Mouse (Mus musculus): ENCODE data around the gene Efna3. TPM values are rescaled to one million over a fixed set of nuclear protein-coding genes. Genes with fewer than 3 reads are reported as not detected.

Gene Efna3
- polyA plus RNA-seq, 1 experiment from 2014 or later = 17.6 TPM

- Histone ChIP-seq H3K9me3 (no peaks in the 10 kb centered on the region), H3K4me2 (peak overlapping the region; percentile 57), H3K4me1 (replicated peaks) (peaks cover 11% of the 10 kb centered on the region), H3K9ac (replicated peaks) (peak overlapping the region; percentile 53), H3K27ac (peak overlapping the region; percentile 17; the same call in 1 of the 2 replicates), H3K27me3 (no peaks in the 10 kb centered on the region), H3K36me3 (no peaks in the 10 kb centered on the region), H3K4me3 (replicated peaks) (peak overlapping the region; percentile 26)
- no peak for ATAC-seq (ENCODE audit: insufficient number of reproducible peaks, insufficient read depth, low FRiP score, low TSS enrichment, low read depth)
- 2% methylated on average over 14 of the region's 14 CpGs for WGBS
Observed at GRCm38 (mm10) chr3:89299499-89299898, 23.3 kb downstream of the Efna3 start.

DNA sequence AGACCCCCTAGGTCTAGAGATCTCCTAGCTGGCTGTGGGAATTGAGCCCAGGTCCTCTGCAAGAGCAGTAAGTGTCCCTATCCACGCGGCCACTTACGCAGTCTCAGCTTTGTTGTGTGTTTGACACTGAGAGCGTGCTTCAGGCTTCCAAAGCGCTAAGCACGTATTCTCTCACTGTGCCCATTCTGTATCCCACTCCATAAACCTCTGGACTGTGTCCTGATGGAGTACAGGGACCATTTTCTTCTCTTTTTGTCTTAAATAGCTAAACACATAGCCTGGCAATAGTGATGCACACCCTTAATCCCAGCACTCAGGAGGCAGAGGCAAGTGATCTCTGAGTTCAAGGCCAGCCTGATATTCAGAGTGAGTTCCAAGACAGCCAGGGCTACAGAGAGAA, 23.9 kb downstream of the Efna3 start:
- WGBS = 83% methylated on average over 6 of the region's 6 CpGs
- Histone ChIP-seq H3K27me3 (no peaks in the 10 kb centered on the region), H3K27ac (no peak overlapping the region), H3K9ac (replicated peaks) (no peak overlapping the region), H3K9me3 (no peaks in the 10 kb centered on the region), H3K4me3 (replicated peaks) (no peak overlapping the region), H3K36me3 (no peaks in the 10 kb centered on the region), H3K4me1 (replicated peaks) (peaks cover 11% of the 10 kb centered on the region), H3K4me2 (peak overlapping the region; percentile 57; the same call in 1 of the 2 replicates)
- no peak for ATAC-seq (ENCODE audit: insufficient number of reproducible peaks, insufficient read depth, low FRiP score, low TSS enrichment, low read depth)

DNA sequence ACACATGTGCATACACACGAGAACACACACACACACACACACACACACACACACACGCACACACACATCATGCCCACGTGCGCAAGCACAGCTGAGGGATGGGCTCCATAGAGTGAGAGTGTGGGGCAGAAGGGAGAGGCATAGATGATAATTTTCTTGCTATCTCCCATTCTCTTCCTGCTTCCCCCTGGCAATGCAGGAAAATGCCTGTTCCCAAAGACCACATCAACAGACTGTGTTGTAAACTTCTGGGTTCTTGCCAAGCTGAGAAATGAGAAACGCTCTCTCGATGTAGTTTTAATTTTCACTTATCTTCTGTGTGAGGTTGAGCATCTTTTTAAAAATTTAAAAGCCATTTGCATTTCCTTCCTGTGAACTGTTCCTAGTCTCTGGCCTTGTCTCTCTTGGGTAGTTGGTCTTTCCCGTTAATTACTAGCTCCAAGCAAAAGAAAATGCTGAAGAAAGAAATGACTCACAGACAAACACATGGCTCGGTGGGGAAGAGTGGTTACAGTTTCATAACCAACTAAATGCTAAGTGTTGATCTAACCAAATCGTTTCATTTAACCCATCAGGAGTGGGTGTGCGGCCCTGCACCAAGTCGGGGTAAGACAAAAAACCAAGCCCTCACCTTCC, 25.9 kb downstream of the Efna3 start:
- H3K4me2 ChIP-seq = no peak overlapping the region
- no peaks in the 10 kb centered on the region for H3K27me3 ChIP-seq
- H3K36me3 ChIP-seq = no peaks in the 10 kb centered on the region
- ATAC-seq (ENCODE audit: insufficient number of reproducible peaks, insufficient read depth, low FRiP score, low TSS enrichment, low read depth) = no peak
- H3K4me3 ChIP-seq (replicated peaks) = no peak overlapping the region
- H3K27ac ChIP-seq = peak overlapping the region; percentile 56; the same call in 1 of the 2 replicates
- H3K9ac ChIP-seq (replicated peaks) = no peak overlapping the region
- 78% methylated on average over 11 of the region's 11 CpGs for WGBS
- H3K4me1 ChIP-seq (replicated peaks) = peaks cover 17% of the 10 kb centered on the region
- H3K9me3 ChIP-seq = no peaks in the 10 kb centered on the region

- WGBS = 79% methylated on average over 8 of the region's 8 CpGs
- Histone ChIP-seq H3K9ac (replicated peaks) (no peak overlapping the region), H3K4me2 (no peak overlapping the region), H3K27ac (no peak overlapping the region), H3K9me3 (no peaks in the 10 kb centered on the region), H3K27me3 (no peaks in the 10 kb centered on the region), H3K36me3 (no peaks in the 10 kb centered on the region), H3K4me1 (replicated peaks) (peaks cover 28% of the 10 kb centered on the region), H3K4me3 (replicated peaks) (no peak overlapping the region)
- ATAC-seq (ENCODE audit: insufficient number of reproducible peaks, insufficient read depth, low FRiP score, low TSS enrichment, low read depth) = no peak
Observed at GRCm38 (mm10) chr3:89295685-89296230, 27.0 kb downstream of the Efna3 start.

DNA sequence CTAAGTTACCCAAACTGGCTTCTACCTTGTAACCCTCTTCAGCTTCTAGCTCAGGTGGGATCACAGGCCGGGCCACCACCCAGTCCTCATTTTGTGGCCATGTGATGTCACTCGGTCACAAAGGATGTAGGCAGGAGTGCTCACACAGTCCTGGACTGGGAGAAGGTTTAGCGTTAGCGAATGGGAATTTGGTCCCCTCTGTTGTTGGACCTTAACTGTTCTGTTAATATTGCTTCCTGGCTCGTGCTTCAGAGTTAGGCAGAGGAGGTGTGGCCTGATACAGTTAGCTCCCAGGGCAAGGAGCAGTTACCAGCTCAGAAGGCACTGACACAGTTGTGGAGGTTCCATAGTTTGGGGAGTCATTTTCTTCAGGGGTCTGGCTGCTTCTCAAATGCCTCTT, 28.6 kb downstream of the Efna3 start:
- ATAC-seq (ENCODE audit: insufficient number of reproducible peaks, insufficient read depth, low FRiP score, low TSS enrichment, low read depth) = no peak

DNA sequence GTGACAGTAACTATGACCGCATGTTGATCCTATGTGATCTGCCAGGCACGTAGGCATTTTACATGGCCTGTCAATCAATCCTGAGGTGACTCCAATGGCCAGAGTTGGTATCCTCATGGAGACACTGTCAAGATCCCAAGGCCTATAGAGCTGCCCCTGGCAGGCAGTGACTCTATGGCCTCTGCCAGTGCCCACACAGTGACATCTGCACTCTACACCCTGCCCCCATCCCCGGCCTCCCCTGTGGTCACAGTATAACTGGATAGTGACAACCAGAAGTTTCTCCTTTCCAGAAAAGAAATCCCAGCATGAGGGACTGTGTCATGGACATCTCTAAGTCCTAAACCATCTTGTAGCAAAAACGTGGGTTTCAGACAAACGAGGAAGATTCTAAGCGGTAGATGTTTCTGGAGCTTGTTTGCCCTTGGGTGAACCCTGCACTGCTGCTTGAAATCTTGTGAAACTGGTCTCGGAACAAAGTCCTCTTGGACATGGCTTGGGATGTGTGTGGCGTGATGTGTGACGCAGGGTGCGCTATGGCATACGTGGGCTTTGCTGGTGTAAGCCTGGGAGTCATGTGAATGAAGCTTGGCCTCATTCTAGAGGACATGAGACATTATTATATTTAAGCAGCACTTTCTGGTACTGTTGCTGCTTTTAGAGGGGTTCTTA, 29.4 kb downstream of the Efna3 start:
- no peak overlapping the region for H3K27ac ChIP-seq
- no peak overlapping the region for H3K4me2 ChIP-seq
- H3K27me3 ChIP-seq = no peaks in the 10 kb centered on the region; the same call in 1 of the 2 replicates
- H3K9me3 ChIP-seq = no peaks in the 10 kb centered on the region
- no peak overlapping the region for H3K4me3 ChIP-seq (replicated peaks)
- no peak for ATAC-seq (ENCODE audit: insufficient number of reproducible peaks, insufficient read depth, low FRiP score, low TSS enrichment, low read depth)
- no peaks in the 10 kb centered on the region for H3K36me3 ChIP-seq
- no peak overlapping the region for H3K9ac ChIP-seq (replicated peaks)
- 93% methylated on average over 11 of the region's 11 CpGs for WGBS
- H3K4me1 ChIP-seq (replicated peaks) = peaks cover 31% of the 10 kb centered on the region

More for the DNA sequence above, 28.6 kb downstream of the Efna3 start:
- Histone ChIP-seq H3K4me3 (replicated peaks) (no peak overlapping the region), H3K9me3 (no peaks in the 10 kb centered on the region), H3K4me2 (no peak overlapping the region), H3K27ac (no peak overlapping the region), H3K9ac (replicated peaks) (no peak overlapping the region), H3K27me3 (no peaks in the 10 kb centered on the region), H3K36me3 (no peaks in the 10 kb centered on the region), H3K4me1 (replicated peaks) (peaks cover 23% of the 10 kb centered on the region)
- 74% methylated on average over 5 of the region's 5 CpGs for WGBS

DNA sequence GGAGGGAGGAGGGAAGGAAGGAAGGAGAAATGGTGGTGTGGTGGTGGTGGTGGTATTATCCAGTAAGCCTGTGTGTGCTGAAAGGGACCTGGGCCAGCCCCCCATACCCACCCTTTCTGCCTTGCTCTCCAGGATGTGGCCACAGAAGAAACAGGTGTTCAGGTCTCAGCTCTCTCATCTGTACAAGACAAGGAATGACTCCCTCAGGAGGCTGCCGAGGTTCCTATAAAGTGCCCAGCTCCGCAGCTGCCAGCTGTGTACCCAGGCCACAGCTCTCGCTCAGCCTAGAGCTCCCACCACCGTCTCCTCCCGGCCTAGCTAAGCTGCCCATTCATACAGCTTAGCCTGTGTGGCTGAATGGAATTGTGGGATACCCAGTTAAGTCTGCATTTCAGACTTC, 30.5 kb downstream of the Efna3 start:
- WGBS = 66% methylated on average over 5 of the region's 5 CpGs
- H3K9me3 ChIP-seq = no peaks in the 10 kb centered on the region
- 0 out of 2 replicates have a peak overlapping the region, but pooled peaks have one; percentile 25 for H3K27ac ChIP-seq
- peaks cover 38% of the 10 kb centered on the region for H3K4me1 ChIP-seq (replicated peaks)
- H3K27me3 ChIP-seq = no peaks in the 10 kb centered on the region; the same call in 1 of the 2 replicates
- H3K4me3 ChIP-seq (replicated peaks) = no peak overlapping the region
- H3K4me2 ChIP-seq = no peak overlapping the region
- H3K9ac ChIP-seq (replicated peaks) = no peak overlapping the region
- H3K36me3 ChIP-seq = no peaks in the 10 kb centered on the region
- no peak for ATAC-seq (ENCODE audit: insufficient number of reproducible peaks, insufficient read depth, low FRiP score, low TSS enrichment, low read depth)

GRCm38 (mm10) chr3:89291874-89292273, 30.9 kb downstream of the Efna3 start:
- no peaks in the 10 kb centered on the region; the same call in 1 of the 2 replicates for H3K27me3 ChIP-seq
- H3K9me3 ChIP-seq = no peaks in the 10 kb centered on the region
- H3K4me2 ChIP-seq = no peak overlapping the region
- no peak for ATAC-seq (ENCODE audit: insufficient number of reproducible peaks, insufficient read depth, low FRiP score, low TSS enrichment, low read depth)
- no peak overlapping the region for H3K4me3 ChIP-seq (replicated peaks)
- no peak overlapping the region for H3K9ac ChIP-seq (replicated peaks)
- peaks cover 42% of the 10 kb centered on the region for H3K4me1 ChIP-seq (replicated peaks)
- H3K36me3 ChIP-seq = no peaks in the 10 kb centered on the region
- peak overlapping the region; percentile 78; the same call in 1 of the 2 replicates for H3K27ac ChIP-seq
- 59% methylated on average over 10 of the region's 10 CpGs for WGBS

DNA sequence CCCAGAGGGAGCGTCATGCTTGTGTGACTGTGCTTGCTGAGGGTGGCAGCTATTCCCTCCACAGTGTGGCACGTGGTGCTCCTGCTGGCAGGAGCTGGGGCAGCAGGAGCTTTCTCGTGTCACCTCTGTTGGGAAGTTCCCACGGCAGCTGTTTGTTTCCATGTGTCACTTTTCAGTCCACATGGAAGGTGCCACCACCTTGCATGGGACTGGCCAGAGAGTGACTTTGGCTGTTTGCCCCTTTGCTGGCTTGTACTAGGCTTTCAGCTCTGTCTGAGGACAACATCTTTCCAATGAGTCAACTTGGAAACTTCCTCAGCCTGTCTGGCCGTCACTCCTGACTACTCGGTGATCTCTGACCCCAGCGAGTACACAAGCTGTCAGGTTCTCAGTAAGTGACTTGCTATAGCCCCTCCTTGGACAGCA, 34.2 kb downstream of the Efna3 start:
- Histone ChIP-seq H3K9me3 (no peaks in the 10 kb centered on the region), H3K27ac (no peak overlapping the region), H3K36me3 (no peaks in the 10 kb centered on the region), H3K27me3 (peaks cover 4% of the 10 kb centered on the region; the same call in 1 of the 2 replicates), H3K4me3 (replicated peaks) (no peak overlapping the region), H3K4me1 (replicated peaks) (peaks cover 50% of the 10 kb centered on the region), H3K9ac (replicated peaks) (no peak overlapping the region), H3K4me2 (no peak overlapping the region)
- no peak for ATAC-seq (ENCODE audit: insufficient number of reproducible peaks, insufficient read depth, low FRiP score, low TSS enrichment, low read depth)
- 45% methylated on average over 7 of the region's 7 CpGs for WGBS

DNA sequence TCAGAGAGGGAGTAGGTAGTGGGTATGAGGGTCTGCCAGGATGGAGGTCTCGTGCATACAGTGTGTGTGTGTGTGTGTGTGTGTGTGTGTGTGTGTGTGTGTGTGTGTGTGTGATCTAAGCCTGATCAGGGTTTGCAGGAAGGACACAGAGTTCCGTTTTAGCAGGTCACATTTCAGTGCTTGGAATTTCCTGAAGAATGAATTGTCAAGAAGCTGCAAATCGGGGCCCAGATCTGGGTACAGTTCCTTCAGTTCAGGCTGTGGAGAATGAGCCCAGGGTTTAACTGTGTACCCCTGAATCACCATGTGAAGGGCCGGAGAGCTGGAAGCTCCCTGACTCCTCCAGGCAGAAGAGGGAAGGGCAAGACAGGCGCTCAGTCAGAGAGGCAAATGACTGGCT, 35.5 kb downstream of the Efna3 start:
- peaks cover 4% of the 10 kb centered on the region; the same call in 1 of the 2 replicates for H3K27me3 ChIP-seq
- H3K27ac ChIP-seq = 0 out of 2 replicates have a peak overlapping the region, but pooled peaks have one; percentile 26
- 52% methylated on average over 5 of the region's 5 CpGs for WGBS
- H3K4me2 ChIP-seq = no peak overlapping the region
- H3K4me3 ChIP-seq (replicated peaks) = no peak overlapping the region
- H3K9ac ChIP-seq (replicated peaks) = 0 out of 2 replicates have a peak overlapping the region, but pooled peaks have one; percentile 0
- no peaks in the 10 kb centered on the region for H3K9me3 ChIP-seq
- H3K36me3 ChIP-seq = no peaks in the 10 kb centered on the region
- ATAC-seq (ENCODE audit: insufficient number of reproducible peaks, insufficient read depth, low FRiP score, low TSS enrichment, low read depth) = no peak
- peaks cover 49% of the 10 kb centered on the region for H3K4me1 ChIP-seq (replicated peaks)

DNA sequence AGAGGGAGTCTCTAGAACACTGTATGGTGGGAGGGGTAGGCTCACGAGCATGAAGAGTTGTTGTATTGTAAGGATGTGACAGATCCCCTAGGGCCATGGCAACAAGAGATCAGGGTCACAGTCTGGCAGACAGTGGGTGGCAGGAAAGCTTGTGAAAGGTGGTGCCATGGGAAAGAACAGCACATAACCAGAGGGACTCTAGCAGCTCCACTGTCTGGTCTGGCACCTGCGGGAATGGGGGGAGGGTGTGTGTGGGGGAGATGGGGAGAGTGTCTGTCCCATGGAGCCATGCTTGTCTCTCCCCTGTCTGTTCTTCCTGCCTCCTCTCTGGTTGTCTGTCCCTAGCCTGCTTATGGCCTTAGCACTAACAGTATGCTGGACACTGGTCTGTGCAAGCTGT, 37.2 kb downstream of the Efna3 start:
- peaks cover 10% of the 10 kb centered on the region for H3K27me3 ChIP-seq
- no peak for ATAC-seq (ENCODE audit: insufficient number of reproducible peaks, insufficient read depth, low FRiP score, low TSS enrichment, low read depth)
- no peak overlapping the region for H3K4me2 ChIP-seq
- H3K4me1 ChIP-seq (replicated peaks) = peaks cover 46% of the 10 kb centered on the region
- 44% methylated on average over 2 of the region's 2 CpGs for WGBS
- H3K9me3 ChIP-seq = no peaks in the 10 kb centered on the region
- no peaks in the 10 kb centered on the region for H3K36me3 ChIP-seq
- no peak overlapping the region for H3K27ac ChIP-seq
- no peak overlapping the region for H3K9ac ChIP-seq (replicated peaks)
- no peak overlapping the region for H3K4me3 ChIP-seq (replicated peaks)

All from limb, embryonic 12.5 days (tissue).